Mouse (Mus musculus) heart, adult 2 months (tissue): ENCODE measurements around the gene Aanat.

ENCODE experiments used
- CTCF ChIP-seq: fragments of 200-600 bp; IDR thresholded peaks from 2 replicates; pipeline ENCODE4 v1.8.1; 2022; ENCODE audit warnings: antibody characterized with exemption, mild to moderate bottlenecking, moderate library complexity
- POLR2A ChIP-seq: fragments of 200-500 bp; IDR thresholded peaks from 2 replicates; pipeline ENCODE4 v1.6.1; 2011; ENCODE audit warnings: mild to moderate bottlenecking, low read depth, low read length, control low read depth; ENCODE audit not compliant: insufficient read depth

DNA sequence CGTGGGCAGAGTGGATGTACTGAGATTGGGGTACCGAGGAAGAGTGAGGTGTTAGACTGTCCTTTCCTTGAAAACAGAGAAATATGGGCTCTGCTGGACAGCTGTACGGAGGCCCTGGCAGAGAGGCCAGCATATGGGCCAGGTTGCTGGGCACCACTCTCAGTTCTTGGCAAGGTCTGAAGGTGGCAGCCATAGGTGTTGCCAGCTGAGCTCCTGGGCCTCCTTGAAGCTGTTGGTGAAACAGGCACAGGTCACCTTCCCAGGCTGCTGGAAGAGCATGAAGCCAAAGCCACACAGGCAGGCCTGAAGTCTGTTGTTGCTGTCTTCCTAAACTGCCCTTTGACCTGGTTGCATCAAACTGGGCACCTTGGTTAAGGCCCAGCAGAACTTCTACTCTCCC lies 55.5 kb downstream of the Aanat start:
- TF ChIP-seq CTCF (no peak), POLR2A (no peak)
